Mouse (Mus musculus) lung, postnatal 0 days (tissue): ENCODE results near the gene Lama1. TPM values are rescaled to one million over a fixed set of nuclear protein-coding genes. Genes with fewer than 3 reads are reported as not detected.
A peak's percentile ranks its signal among the peaks of the same experiment; 100 is the strongest.

Experiments used
- ATAC-seq: fragments of 200-750 bp; cut with Nextera tagmentation; 2 replicates; pipeline ENCODE4 v1.8.0; 2017; ENCODE audit warnings: moderate library complexity
- DNase-seq: peaks from one replicate; pipeline ENCODE4 v3.0.0-alpha.2; 2016; ENCODE audit warnings: low spot score
- H3K27ac ChIP-seq: fragments of 300-500 bp; sonication (generic); 2 replicates; pipeline ENCODE4 v1.5.1; 2014; ENCODE audit warnings: antibody characterized with exemption, mild to moderate bottlenecking, low read length, mixed read lengths
- H3K27me3 ChIP-seq: fragments of 300-500 bp; sonication (generic); replicated peaks from 2 replicates; pipeline ENCODE4 v1.6.1; 2014; ENCODE audit warnings: low read length, mixed read lengths; ENCODE audit not compliant: insufficient read depth
- H3K36me3 ChIP-seq: fragments of 300-500 bp; sonication (generic); 2 replicates; pipeline ENCODE4 v1.6.1; 2014; ENCODE audit warnings: low read length, mixed read lengths; ENCODE audit not compliant: insufficient read depth
- H3K4me1 ChIP-seq: fragments of 300-500 bp; sonication (generic); 2 replicates; pipeline ENCODE4 v1.6.1; 2014; ENCODE audit warnings: antibody characterized with exemption, low read depth, low read length, mixed read lengths; ENCODE audit not compliant: insufficient read depth
- H3K4me2 ChIP-seq: fragments of 300-500 bp; sonication (generic); replicated peaks from 2 replicates; pipeline ENCODE4 v1.6.1; 2014; ENCODE audit warnings: low read depth, mild to moderate bottlenecking, low read length, moderate library complexity, mixed read lengths
- H3K4me3 ChIP-seq: fragments of 300-500 bp; sonication (generic); 2 replicates; pipeline ENCODE4 v1.5.1; 2014; ENCODE audit warnings: low read depth, low read length
- H3K9ac ChIP-seq: fragments of 300-500 bp; sonication (generic); replicated peaks from 2 replicates; pipeline ENCODE4 v1.6.1; 2014; ENCODE audit warnings: low read depth, mild to moderate bottlenecking
- H3K9me3 ChIP-seq: fragments of 300-500 bp; sonication (generic); 2 replicates; pipeline ENCODE4 v1.6.1; 2016; ENCODE audit warnings: low read length, mixed read lengths
- CTCF ChIP-seq: IDR thresholded peaks from 2 replicates; pipeline ENCODE4 v1.5.1; 2016; ENCODE audit warnings: antibody characterized with exemption, mild to moderate bottlenecking
- EP300 ChIP-seq: IDR thresholded peaks from 2 replicates; pipeline ENCODE4 v1.6.1; 2016; ENCODE audit warnings: antibody characterized with exemption, mild to moderate bottlenecking, control low read depth
- WGBS: fragments of 180-500 bp; shearing (Covaris S2); extraction: QIAGEN DNeasy Blood & Tissue Kit; methylation state at CpG from one replicate; pipeline ENCODE4 v1.1.7; 2014; 5-methylcytosine and 5-hydroxymethylcytosine counted together
- polyA plus RNA-seq: library from polyadenylated mRNA; unstranded; fragments of >200 nt; fragmentation: Nextera tagmentation; extraction: Ambion mirVana; gene quantifications from 2 replicates; pipeline ENCODE4 v1.2.1, GENCODE M21; 2015

Gene Lama1
- polyA plus RNA-seq, 1 experiment from 2014 or later: 0.80 TPM

DNA sequence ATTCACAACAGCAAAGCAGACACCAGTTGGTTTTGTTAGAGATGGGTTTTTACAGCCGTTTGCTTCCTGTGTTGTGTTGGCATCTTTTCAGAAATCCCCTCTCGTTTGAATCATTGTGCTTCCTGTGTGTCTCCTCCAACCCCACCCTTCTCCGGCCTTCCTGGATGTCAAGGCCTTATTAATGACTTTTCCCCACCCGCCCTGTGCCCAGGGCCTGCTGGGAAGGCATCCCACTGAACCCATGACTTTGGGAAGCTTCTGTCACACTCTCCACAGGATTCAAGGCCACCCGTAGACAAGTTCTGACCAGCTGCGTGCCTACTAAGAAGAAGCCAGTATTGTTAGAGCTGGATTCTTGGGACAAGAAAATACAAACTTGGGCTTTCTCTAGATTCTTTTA, 16.0 kb upstream of the Lama1 start:
- 0 out of 2 replicates have a peak, but pooled peaks have one; percentile 35 for ATAC-seq
- Histone ChIP-seq H3K36me3 (no peaks in the 10 kb centered on the region), H3K9me3 (no peaks in the 10 kb centered on the region), H3K27ac (no peak overlapping the region), H3K27me3 (no peaks in the 10 kb centered on the region), H3K4me1 (no peaks in the 10 kb centered on the region), H3K4me2 (no peak overlapping the region), H3K9ac (no peak overlapping the region), H3K4me3 (no peak overlapping the region)
- TF ChIP-seq EP300 (no peak), CTCF (no peak)
- 63% methylated on average over 6 of the region's 6 CpGs for WGBS
- peak; percentile 17 for DNase-seq

DNA sequence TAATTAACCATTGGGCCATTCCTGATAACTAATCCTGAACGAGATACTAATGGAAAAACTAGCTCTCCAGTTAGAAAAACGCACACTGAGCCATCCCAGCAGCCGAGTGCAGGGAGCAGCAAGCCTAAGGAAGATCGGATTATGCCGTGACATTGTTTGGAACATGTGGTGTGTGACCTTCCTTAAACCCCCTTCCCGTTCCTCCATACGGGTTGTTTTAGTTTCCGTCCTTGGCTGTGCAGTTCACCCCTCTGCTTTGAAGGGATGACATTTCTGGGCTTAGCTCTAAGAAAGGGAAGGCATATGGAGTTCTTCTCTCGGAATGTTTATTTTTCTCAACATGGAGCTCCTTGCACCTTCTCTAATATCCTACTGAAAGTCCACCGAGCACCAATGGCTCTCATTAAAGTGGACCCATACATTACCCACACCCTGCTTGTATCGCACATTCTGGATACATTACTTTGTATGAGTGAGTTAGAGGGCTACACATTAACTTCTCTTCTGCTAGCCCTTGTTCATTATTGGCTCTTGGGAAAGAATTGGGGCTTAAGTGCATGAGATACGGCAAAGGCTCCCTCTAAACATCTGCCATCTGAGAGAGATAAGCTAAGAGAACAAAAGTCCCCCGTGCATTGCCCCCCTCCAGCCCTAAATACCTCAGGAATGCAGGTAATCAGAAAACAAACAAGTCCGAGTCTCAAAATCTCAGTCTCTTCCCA, 11.9 kb upstream of the Lama1 start:
- 21% methylated on average over 14 of the region's 14 CpGs for WGBS
- H3K27ac ChIP-seq: no peak overlapping the region

DNA sequence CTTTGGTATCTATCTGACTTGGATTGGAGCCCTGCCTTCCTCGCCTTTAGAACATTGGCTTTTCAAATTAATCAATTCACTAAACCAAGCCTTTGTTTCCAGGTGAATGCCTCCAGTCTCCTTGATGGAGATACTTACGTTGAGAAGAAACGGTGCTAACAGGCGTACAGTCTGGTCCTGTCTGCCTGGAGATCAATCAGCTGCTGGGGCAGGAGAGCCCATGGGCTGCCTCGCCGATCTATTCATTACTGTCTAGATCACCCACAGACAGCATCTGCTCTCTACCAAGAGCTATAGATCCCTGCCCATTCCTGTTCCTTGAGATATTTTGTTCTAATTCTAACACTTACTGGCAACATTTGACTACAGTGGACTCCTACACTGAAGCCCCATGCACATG, 9.6 kb upstream of the Lama1 start:
- Histone ChIP-seq H3K36me3 (no peaks in the 10 kb centered on the region), H3K9ac (no peak overlapping the region), H3K4me1 (no peaks in the 10 kb centered on the region), H3K4me2 (no peak overlapping the region), H3K9me3 (no peaks in the 10 kb centered on the region), H3K4me3 (no peak overlapping the region), H3K27me3 (no peaks in the 10 kb centered on the region), H3K27ac (no peak overlapping the region)
- WGBS: 85% methylated on average over 6 of the region's 6 CpGs
- DNase-seq (no peak), ATAC-seq (no peak)
- TF ChIP-seq CTCF (no peak), EP300 (no peak)

More for the DNA sequence above, 11.9 kb upstream of the Lama1 start:
- H3K9me3 ChIP-seq: no peaks in the 10 kb centered on the region
- H3K9ac ChIP-seq: no peak overlapping the region
- TF ChIP-seq EP300 (no peak), CTCF (no peak)
- no peak overlapping the region for H3K4me3 ChIP-seq
- ATAC-seq (no peak), DNase-seq (no peak)
- H3K36me3 ChIP-seq: no peaks in the 10 kb centered on the region
- no peaks in the 10 kb centered on the region for H3K4me1 ChIP-seq
- H3K4me2 ChIP-seq: no peak overlapping the region
- H3K27me3 ChIP-seq: no peaks in the 10 kb centered on the region

DNA sequence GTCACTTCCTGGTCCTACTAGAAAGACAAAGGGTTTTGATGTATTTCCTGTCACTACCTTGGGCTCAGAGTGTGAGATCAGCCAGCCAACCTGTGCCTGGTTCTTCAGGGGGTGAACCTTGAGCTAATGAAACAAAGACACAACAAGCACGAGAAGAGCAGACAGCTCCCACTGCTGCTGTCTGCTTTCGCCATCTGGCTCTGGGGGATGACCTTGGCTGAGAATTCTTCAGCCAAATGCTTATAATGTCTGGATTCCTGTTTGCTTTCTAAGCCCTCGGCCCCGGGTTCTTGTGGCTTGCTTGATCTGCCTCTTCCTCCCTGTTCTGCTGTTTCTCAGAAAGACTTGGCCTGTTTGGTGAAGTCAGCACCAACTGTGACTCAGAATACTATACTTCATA, 6.4 kb upstream of the Lama1 start:
- ATAC-seq (no peak), DNase-seq (no peak)
- Histone ChIP-seq H3K4me3 (no peak overlapping the region), H3K27ac (no peak overlapping the region), H3K9me3 (no peaks in the 10 kb centered on the region), H3K36me3 (no peaks in the 10 kb centered on the region), H3K9ac (no peak overlapping the region), H3K4me2 (no peak overlapping the region), H3K27me3 (no peaks in the 10 kb centered on the region), H3K4me1 (no peaks in the 10 kb centered on the region)
- 38% methylated on average over 4 of the region's 4 CpGs for WGBS
- TF ChIP-seq EP300: no peak
- no peak for TF ChIP-seq CTCF

DNA sequence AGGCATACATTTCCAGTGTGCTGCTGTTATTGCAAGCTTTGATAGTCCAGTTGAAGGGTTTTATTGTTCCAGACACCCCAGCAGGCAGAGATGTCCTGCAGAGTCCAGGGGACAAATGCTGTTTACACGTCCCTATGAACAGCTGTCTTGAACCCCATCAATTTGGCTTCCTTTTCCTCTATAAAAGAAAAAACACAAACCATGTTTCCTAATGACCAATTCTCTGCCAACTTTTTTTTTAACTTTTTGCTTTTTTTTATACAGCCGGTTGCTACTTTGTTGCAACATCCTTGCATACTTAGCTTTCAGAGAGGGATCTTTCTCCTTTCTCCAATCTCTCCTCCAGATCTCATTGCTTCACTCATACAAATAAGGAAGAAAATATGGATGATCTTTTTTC, 4.4 kb upstream of the Lama1 start:
- no peak overlapping the region for H3K27ac ChIP-seq

DNA sequence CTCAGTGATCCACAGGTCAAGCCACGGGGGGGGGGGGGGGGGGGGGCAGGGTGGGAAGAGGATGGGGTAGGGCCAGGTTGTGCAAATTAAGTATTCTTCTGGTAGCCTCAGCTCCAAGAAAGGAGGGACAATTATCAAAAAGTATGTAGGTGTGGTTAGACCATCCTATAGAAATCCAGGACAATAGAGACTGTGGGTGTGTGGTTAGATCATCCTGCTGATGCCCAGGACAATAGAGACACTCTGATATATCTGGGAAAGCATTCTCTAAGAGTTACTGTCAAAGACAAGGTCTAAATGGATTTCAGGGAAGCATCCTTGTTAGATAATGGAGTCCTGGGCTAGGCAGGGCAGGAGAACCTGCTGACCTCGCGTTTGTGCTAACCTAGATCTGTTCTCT, 3.2 kb upstream of the Lama1 start:
- no peak overlapping the region for H3K4me2 ChIP-seq
- H3K4me1 ChIP-seq: peaks cover 11% of the 10 kb centered on the region; the same call in 1 of the 2 replicates
- H3K9me3 ChIP-seq: no peaks in the 10 kb centered on the region
- ATAC-seq: no peak
- WGBS: 81% methylated on average over 2 of the region's 3 CpGs
- no peak for DNase-seq
- H3K9ac ChIP-seq: no peak overlapping the region
- H3K4me3 ChIP-seq: no peak overlapping the region
- no peak overlapping the region for H3K27ac ChIP-seq
- peaks cover 6% of the 10 kb centered on the region; the same call in 1 of the 2 replicates for H3K27me3 ChIP-seq
- H3K36me3 ChIP-seq: no peaks in the 10 kb centered on the region
- no peak for TF ChIP-seq CTCF
- no peak for TF ChIP-seq EP300

More for the DNA sequence above, 4.4 kb upstream of the Lama1 start:
- TF ChIP-seq EP300: peak; percentile 37; the same call in 1 of the 2 replicates
- TF ChIP-seq CTCF: no peak
- H3K27me3 ChIP-seq: no peaks in the 10 kb centered on the region
- DNase-seq (peak; percentile 82), ATAC-seq (peak; percentile 16; the same call in 1 of the 2 replicates)
- H3K36me3 ChIP-seq: no peaks in the 10 kb centered on the region
- no peak overlapping the region for H3K4me3 ChIP-seq
- WGBS: 21% methylated on average over 2 of the region's 2 CpGs
- peaks cover 3% of the 10 kb centered on the region; the same call in 1 of the 2 replicates for H3K4me1 ChIP-seq
- no peaks in the 10 kb centered on the region for H3K9me3 ChIP-seq
- H3K9ac ChIP-seq: no peak overlapping the region
- H3K4me2 ChIP-seq: no peak overlapping the region
